8 mouse cellular contexts compared by ENCODE assay signal in the genomic region with DNA sequence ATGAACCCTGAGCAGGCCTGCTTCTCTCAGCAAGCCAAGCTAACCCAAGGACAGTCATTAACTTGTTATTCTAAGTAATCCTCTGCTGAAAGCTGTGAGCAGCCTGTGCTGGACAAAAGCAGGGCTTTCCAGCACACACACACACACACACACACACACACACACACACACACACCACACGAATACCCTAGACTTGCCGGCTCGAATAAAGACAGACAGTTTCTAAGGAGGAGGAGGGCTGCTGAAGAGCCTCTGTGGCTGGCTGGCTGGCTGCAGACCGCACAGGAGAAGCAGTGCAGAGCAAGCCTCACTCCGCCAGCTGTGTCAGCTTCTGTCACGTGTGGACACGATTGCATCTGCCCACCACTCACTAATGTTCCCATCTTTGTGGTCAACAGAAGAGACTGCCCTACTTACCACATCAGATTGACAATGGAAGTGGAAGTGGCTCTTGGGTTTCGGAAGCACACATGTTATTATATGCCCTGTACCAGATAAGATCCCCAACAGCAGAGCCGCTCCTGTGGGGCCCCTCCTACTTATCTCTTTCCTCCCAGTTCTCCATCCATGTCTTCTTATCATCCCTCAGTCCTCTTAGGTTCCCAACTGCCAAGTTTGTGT.
DNase-seq lines count a peak whose midpoint lies in the region; ATAC-seq lines count a peak whose summit lies in the region.

No protein-coding gene starts in this region.

- peaks cover 23 to 34% of the 10 kb centered on the region in 2 experiments for H3K4me1 ChIP-seq in heart, embryonic 14.5 days (ENCODE audit: control insufficient read depth in 2 of 2, insufficient read depth in 2 of 2, low read length in 2 of 2)
- H3K4me1 ChIP-seq in embryonic facial prominence, embryonic 15.5 days: peaks cover 20% of the 10 kb centered on the region
- H3K4me1 ChIP-seq in intestine, embryonic 15.5 days (replicated peaks): peaks cover 12% of the 10 kb centered on the region
- H3K4me1 ChIP-seq in liver, embryonic 15.5 days (replicated peaks): peaks cover 67% of the 10 kb centered on the region

- no peaks in the 10 kb centered on the region for H3K9me3 ChIP-seq in heart, embryonic 14.5 days (ENCODE audit: control insufficient read depth, low read length)
- no peaks in the 10 kb centered on the region for H3K9me3 ChIP-seq in embryonic facial prominence, embryonic 15.5 days (replicated peaks)
- H3K9me3 ChIP-seq in intestine, embryonic 15.5 days: no peaks in the 10 kb centered on the region
- H3K9me3 ChIP-seq in liver, embryonic 15.5 days (replicated peaks): no peaks in the 10 kb centered on the region

- peak overlapping the region; percentile 47 for H3K4me2 ChIP-seq in heart, embryonic 14.5 days (ENCODE audit: low read length)
- no peak overlapping the region for H3K4me2 ChIP-seq in embryonic facial prominence, embryonic 15.5 days (replicated peaks)
- peak overlapping the region; percentile 6; the same call in 1 of the 2 replicates for H3K4me2 ChIP-seq in intestine, embryonic 15.5 days (replicated peaks)
- H3K4me2 ChIP-seq in liver, embryonic 15.5 days: peak overlapping the region; percentile 64

- peak; percentile 26 for ATAC-seq in heart, embryonic 14.5 days (ENCODE audit: insufficient number of reproducible peaks, insufficient read depth, low FRiP score, low read depth)
- peak; percentile 58 for ATAC-seq in embryonic facial prominence, embryonic 15.5 days (ENCODE audit: insufficient number of reproducible peaks, low FRiP score, low TSS enrichment, low read depth)
- ATAC-seq in intestine, embryonic 15.5 days: peak; percentile 72
- peak; percentile 94 for ATAC-seq in liver, embryonic 15.5 days (ENCODE audit: insufficient read depth)

- H3K4me3 ChIP-seq in heart, embryonic 14.5 days (ENCODE audit: control insufficient read depth in 1 of 2, insufficient read depth in 1 of 2, low read depth in 1 of 2, low read length in 2 of 2): no peak overlapping the region
- no peak overlapping the region for H3K4me3 ChIP-seq in embryonic facial prominence, embryonic 15.5 days (replicated peaks)
- no peak overlapping the region for H3K4me3 ChIP-seq in intestine, embryonic 15.5 days (replicated peaks)
- peak overlapping the region; percentile 62 for H3K4me3 ChIP-seq in liver, embryonic 15.5 days (replicated peaks)

- no peak for DNase-seq in heart, adult 9 months (ENCODE audit: low spot score in 2 of 2)
- peak; percentile 23 for DNase-seq in right cerebral cortex, postnatal 25 days
- DNase-seq in spleen, postnatal 14 days (ENCODE audit: low spot score in 2 of 2): no peak
- DNase-seq in cerebellum, adult 11 months: no peak

- H3K36me3 ChIP-seq in heart, embryonic 14.5 days (ENCODE audit: control insufficient read depth, insufficient read depth, low read length): no peaks in the 10 kb centered on the region
- H3K36me3 ChIP-seq in embryonic facial prominence, embryonic 15.5 days: no peaks in the 10 kb centered on the region
- no peaks in the 10 kb centered on the region for H3K36me3 ChIP-seq in intestine, embryonic 15.5 days
- no peaks in the 10 kb centered on the region for H3K36me3 ChIP-seq in liver, embryonic 15.5 days (replicated peaks)

- 0 out of 2 replicates have a peak overlapping the region, but pooled peaks have one; percentile 16 for H3K9ac ChIP-seq in heart, embryonic 14.5 days (ENCODE audit: low read length)
- no peak overlapping the region for H3K9ac ChIP-seq in embryonic facial prominence, embryonic 15.5 days
- no peak overlapping the region for H3K9ac ChIP-seq in intestine, embryonic 15.5 days
- H3K9ac ChIP-seq in liver, embryonic 15.5 days: peak overlapping the region; percentile 59

- peak overlapping the region in 1 of 2 experiments; percentile 53; a peak in 1 of 4 replicates for H3K27ac ChIP-seq in heart, embryonic 14.5 days (replicated peaks in 1 of 2; ENCODE audit: control insufficient read depth in 1 of 2, insufficient read depth in 1 of 2, low read depth in 2 of 2, low read length in 2 of 2)
- no peak overlapping the region for H3K27ac ChIP-seq in embryonic facial prominence, embryonic 15.5 days (replicated peaks)
- H3K27ac ChIP-seq in intestine, embryonic 15.5 days: 0 out of 2 replicates have a peak overlapping the region, but pooled peaks have one; percentile 40
- H3K27ac ChIP-seq in liver, embryonic 15.5 days (replicated peaks): peak overlapping the region; percentile 84

- 1% methylated on average over 9 of the region's 9 CpGs for WGBS in heart, embryonic 14.5 days
- 19% methylated on average over 9 of the region's 9 CpGs for WGBS in embryonic facial prominence, embryonic 15.5 days
- 13% methylated on average over 9 of the region's 9 CpGs for WGBS in intestine, embryonic 15.5 days
- WGBS in liver, embryonic 15.5 days (ENCODE audit: insufficient replicate concordance): 13% methylated on average over 9 of the region's 9 CpGs

- no peaks in the 10 kb centered on the region for H3K27me3 ChIP-seq in heart, embryonic 14.5 days (ENCODE audit: control insufficient read depth, insufficient read depth, low read length)
- H3K27me3 ChIP-seq in embryonic facial prominence, embryonic 15.5 days: no peaks in the 10 kb centered on the region
- H3K27me3 ChIP-seq in intestine, embryonic 15.5 days (replicated peaks): no peaks in the 10 kb centered on the region
- no peaks in the 10 kb centered on the region for H3K27me3 ChIP-seq in liver, embryonic 15.5 days

Comparison
In these comparisons a context has a peak if more than half of its experiments do, and no peak if none do; other contexts are left out.
1. ATAC-seq: peak in every context shown above with its lines; median percentile 94 in liver, embryonic 15.5 days; 72 in intestine, embryonic 15.5 days; 58 in embryonic facial prominence, embryonic 15.5 days; 26 in heart, embryonic 14.5 days.
2. H3K9ac ChIP-seq: peak in heart, embryonic 14.5 days (single experiment) and liver, embryonic 15.5 days (single experiment); none in embryonic facial prominence, embryonic 15.5 days (single experiment) and intestine, embryonic 15.5 days (single experiment).